Mouse (Mus musculus) stomach, embryonic 15.5 days (tissue): ENCODE measurements around the gene Espnl. TPM values are rescaled to one million over a fixed set of nuclear protein-coding genes. Genes with fewer than 3 reads are reported as not detected.

Experiments
- ATAC-seq: fragments of 200-750 bp; cut with Nextera tagmentation; 2 replicates; pipeline ENCODE4 v1.8.0; 2017; ENCODE audit warnings: low read depth, moderate number of reproducible peaks, moderate TSS enrichment; ENCODE audit not compliant: insufficient read depth, low FRiP score
- H3K27ac ChIP-seq: fragments of 300-500 bp; sonication (generic); 2 replicates; pipeline ENCODE4 v1.5.1; 2015; ENCODE audit warnings: mild to moderate bottlenecking, inconsistent platforms
- H3K27me3 ChIP-seq: fragments of 300-500 bp; sonication (generic); replicated peaks from 2 replicates; pipeline ENCODE4 v1.6.1; 2015; ENCODE audit warnings: inconsistent platforms
- H3K36me3 ChIP-seq: fragments of 300-500 bp; sonication (generic); 2 replicates; pipeline ENCODE4 v1.6.1; 2015; ENCODE audit warnings: inconsistent platforms
- H3K4me1 ChIP-seq: fragments of 300-500 bp; sonication (generic); 2 replicates; pipeline ENCODE4 v1.6.1; 2015; ENCODE audit warnings: inconsistent platforms
- H3K4me2 ChIP-seq: fragments of 300-500 bp; sonication (generic); 2 replicates; pipeline ENCODE4 v1.6.1; 2015; ENCODE audit warnings: mild to moderate bottlenecking, inconsistent platforms
- H3K4me3 ChIP-seq: fragments of 300-500 bp; sonication (generic); replicated peaks from 2 replicates; pipeline ENCODE4 v1.5.1; 2015; ENCODE audit warnings: inconsistent platforms
- H3K9ac ChIP-seq: fragments of 300-500 bp; sonication (generic); 2 replicates; pipeline ENCODE4 v1.6.1; 2015; ENCODE audit warnings: inconsistent platforms
- H3K9me3 ChIP-seq: fragments of 300-500 bp; sonication (generic); 2 replicates; pipeline ENCODE4 v1.6.1; 2016; ENCODE audit warnings: inconsistent platforms
- WGBS: fragments of 180-500 bp; shearing (Covaris S2); methylation state at CpG from one replicate; pipeline ENCODE4 v1.1.7; 2015; 5-methylcytosine and 5-hydroxymethylcytosine counted together
- polyA plus RNA-seq: library from polyadenylated mRNA; unstranded; fragments of >200 nt; fragmentation: Nextera tagmentation; extraction: Ambion mirVana; gene quantifications from 2 replicates; pipeline ENCODE4 v1.2.1, GENCODE M21; 2015

The Espnl gene
- polyA plus RNA-seq, result 0.04 TPM in 1 of 2 replicates, not detected in the other

- peak; percentile 33; the same call in 1 of the 2 replicates for ATAC-seq
Observed at GRCm38 (mm10) chr1:91321760-91322438, at the start of gene Espnl. Espnl (plus strand) TSS chr1:91322075.

GRCm38 (mm10) chr1:91272260-91272659 lies 49.6 kb upstream of the Espnl start:
- Histone ChIP-seq H3K9me3 (no peaks in the 10 kb centered on the region), H3K27ac (no peak overlapping the region), H3K4me2 (no peak overlapping the region), H3K4me1 (no peaks in the 10 kb centered on the region), H3K4me3 (no peak overlapping the region), H3K27me3 (no peaks in the 10 kb centered on the region), H3K36me3 (peaks cover 12% of the 10 kb centered on the region; the same call in 1 of the 2 replicates), H3K9ac (no peak overlapping the region)
- no peak for ATAC-seq
- WGBS, result 89% methylated on average over 2 of the region's 2 CpGs

More at GRCm38 (mm10) chr1:91321760-91322438, at the start of gene Espnl:
- H3K27me3 ChIP-seq, result no peaks in the 10 kb centered on the region
- WGBS, result 55% methylated on average over 19 of the region's 19 CpGs
- H3K4me2 ChIP-seq, result no peak within 1 kb of the TSS
- H3K4me1 ChIP-seq, result no peaks in the 10 kb centered on the region
- no peak within 1 kb of the TSS for H3K9ac ChIP-seq
- no peaks in the 10 kb centered on the region for H3K36me3 ChIP-seq
- H3K4me3 ChIP-seq, result no peak within 1 kb of the TSS
- H3K9me3 ChIP-seq, result no peaks in the 10 kb centered on the region
- H3K27ac ChIP-seq, result no peak within 1 kb of the TSS

- Histone ChIP-seq H3K9ac (no peak overlapping the region), H3K36me3 (peaks cover 24% of the 10 kb centered on the region), H3K27ac (no peak overlapping the region), H3K4me1 (no peaks in the 10 kb centered on the region), H3K4me3 (no peak overlapping the region), H3K9me3 (no peaks in the 10 kb centered on the region), H3K27me3 (no peaks in the 10 kb centered on the region), H3K4me2 (no peak overlapping the region)
- 96% methylated on average over 4 of the region's 4 CpGs for WGBS
- ATAC-seq, result no peak
Observed at GRCm38 (mm10) chr1:91276581-91276980, 45.3 kb upstream of the Espnl start.

DNA sequence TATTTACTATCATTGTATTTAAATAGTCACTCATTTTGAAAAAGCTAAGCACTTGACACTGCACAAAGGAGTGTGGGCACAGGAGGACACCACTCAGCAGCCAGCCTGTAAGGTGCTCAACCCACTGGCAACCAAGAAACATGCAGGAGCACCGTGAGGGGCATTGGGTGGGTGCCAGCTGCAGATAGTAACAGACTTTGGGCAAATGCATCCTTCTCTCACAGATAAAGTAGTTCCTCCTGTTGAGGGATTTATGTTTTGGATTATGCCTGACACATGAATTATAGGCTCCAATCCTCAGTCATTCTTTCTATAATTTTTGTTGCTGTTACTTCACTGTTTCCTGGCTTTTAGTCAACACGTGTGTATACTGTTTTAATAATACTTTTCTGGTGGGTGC lies 44.4 kb upstream of the Espnl start:
- H3K27me3 ChIP-seq, result no peaks in the 10 kb centered on the region
- H3K4me1 ChIP-seq, result no peaks in the 10 kb centered on the region
- no peak overlapping the region for H3K4me3 ChIP-seq
- no peak overlapping the region for H3K9ac ChIP-seq
- no peak overlapping the region for H3K4me2 ChIP-seq
- peaks cover 27% of the 10 kb centered on the region for H3K36me3 ChIP-seq
- no peaks in the 10 kb centered on the region for H3K9me3 ChIP-seq
- no peak overlapping the region for H3K27ac ChIP-seq
- WGBS, result 87% methylated on average over 2 of the region's 2 CpGs
- ATAC-seq, result no peak

DNA sequence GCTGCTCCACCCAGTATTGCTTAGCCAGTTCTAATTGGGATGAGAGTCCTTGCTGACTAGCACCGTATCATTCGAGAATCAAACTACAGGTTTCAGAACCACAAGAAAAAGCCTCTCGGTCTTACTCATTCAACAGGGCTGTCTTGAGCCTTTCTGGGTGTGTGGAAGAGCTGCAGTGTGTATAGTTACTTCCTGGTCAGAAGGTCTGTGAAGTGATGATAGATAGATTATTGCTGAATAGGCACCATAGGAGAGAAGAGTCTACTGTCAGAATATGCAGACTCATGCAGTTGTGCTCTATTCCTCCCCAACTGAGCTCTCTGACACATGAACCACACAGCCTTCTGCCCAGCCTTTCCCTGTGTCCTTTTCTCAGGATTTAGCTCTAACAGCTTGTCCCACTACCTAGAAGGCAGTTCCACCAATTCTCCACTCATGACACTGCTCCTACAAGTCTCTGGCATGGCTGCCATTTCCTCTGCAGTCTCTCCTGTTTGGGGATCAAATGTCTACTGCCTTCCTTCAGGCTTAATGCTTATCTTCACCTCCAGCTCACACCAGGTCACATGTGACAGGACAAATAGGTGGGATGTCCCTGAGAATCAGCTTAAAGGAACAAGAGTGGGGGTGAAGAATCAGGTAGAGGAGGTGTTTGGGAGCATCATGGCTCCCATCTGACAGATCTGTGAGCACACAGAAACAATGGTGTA lies 43.3 kb upstream of the Espnl start:
- ATAC-seq, result peak; percentile 35; the same call in 1 of the 2 replicates
- Histone ChIP-seq H3K9me3 (no peaks in the 10 kb centered on the region), H3K27ac (0 out of 2 replicates have a peak overlapping the region, but pooled peaks have one; percentile 22), H3K36me3 (peaks cover 27% of the 10 kb centered on the region), H3K4me3 (no peak overlapping the region), H3K4me2 (no peak overlapping the region), H3K4me1 (no peaks in the 10 kb centered on the region), H3K27me3 (no peaks in the 10 kb centered on the region), H3K9ac (no peak overlapping the region)
- 92% methylated on average over 3 of the region's 3 CpGs for WGBS

GRCm38 (mm10) chr1:91279126-91279525 lies 42.7 kb upstream of the Espnl start:
- no peak for ATAC-seq
- Histone ChIP-seq H3K4me1 (no peaks in the 10 kb centered on the region), H3K9ac (no peak overlapping the region), H3K4me2 (no peak overlapping the region), H3K27ac (no peak overlapping the region), H3K27me3 (no peaks in the 10 kb centered on the region), H3K36me3 (peaks cover 27% of the 10 kb centered on the region), H3K9me3 (no peaks in the 10 kb centered on the region), H3K4me3 (no peak overlapping the region)
- 64% methylated on average over 1 of the region's 1 CpGs for WGBS

GRCm38 (mm10) chr1:91282582-91282981 lies 39.3 kb upstream of the Espnl start:
- no peaks in the 10 kb centered on the region for H3K9me3 ChIP-seq
- no peaks in the 10 kb centered on the region for H3K27me3 ChIP-seq
- peaks cover 19% of the 10 kb centered on the region; the same call in 1 of the 2 replicates for H3K36me3 ChIP-seq
- no peak overlapping the region for H3K9ac ChIP-seq
- no peak overlapping the region for H3K27ac ChIP-seq
- H3K4me2 ChIP-seq, result no peak overlapping the region
- 85% methylated on average over 1 of the region's 1 CpGs for WGBS
- ATAC-seq, result no peak
- H3K4me3 ChIP-seq, result no peak overlapping the region
- H3K4me1 ChIP-seq, result no peaks in the 10 kb centered on the region

DNA sequence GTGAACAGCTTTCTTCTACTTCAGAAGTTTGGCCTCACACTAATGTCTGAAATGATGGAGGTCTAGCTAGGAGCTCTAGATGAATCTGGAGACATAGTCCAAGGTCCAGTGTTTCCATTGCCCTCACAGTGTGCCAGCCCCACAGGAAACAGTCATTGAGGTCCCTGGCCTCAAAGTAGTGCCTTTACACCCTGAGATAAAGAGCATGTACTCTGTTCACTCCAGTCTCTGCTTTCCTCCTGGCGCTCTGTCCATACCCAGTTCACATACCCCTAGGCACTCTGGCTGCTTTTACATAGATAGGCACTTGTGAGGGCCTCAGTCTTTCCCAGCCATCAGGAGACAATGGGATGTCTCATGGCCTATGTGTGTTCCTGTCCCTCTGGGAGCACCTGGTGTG lies 32.5 kb upstream of the Espnl start:
- H3K9ac ChIP-seq, result no peak overlapping the region
- no peaks in the 10 kb centered on the region for H3K27me3 ChIP-seq
- no peak for ATAC-seq
- no peak overlapping the region for H3K27ac ChIP-seq
- no peak overlapping the region for H3K4me3 ChIP-seq
- H3K4me1 ChIP-seq, result no peaks in the 10 kb centered on the region
- WGBS, result 100% methylated on average over 1 of the region's 1 CpGs
- H3K4me2 ChIP-seq, result no peak overlapping the region
- no peaks in the 10 kb centered on the region for H3K9me3 ChIP-seq
- H3K36me3 ChIP-seq, result peaks cover 7% of the 10 kb centered on the region; the same call in 1 of the 2 replicates

DNA sequence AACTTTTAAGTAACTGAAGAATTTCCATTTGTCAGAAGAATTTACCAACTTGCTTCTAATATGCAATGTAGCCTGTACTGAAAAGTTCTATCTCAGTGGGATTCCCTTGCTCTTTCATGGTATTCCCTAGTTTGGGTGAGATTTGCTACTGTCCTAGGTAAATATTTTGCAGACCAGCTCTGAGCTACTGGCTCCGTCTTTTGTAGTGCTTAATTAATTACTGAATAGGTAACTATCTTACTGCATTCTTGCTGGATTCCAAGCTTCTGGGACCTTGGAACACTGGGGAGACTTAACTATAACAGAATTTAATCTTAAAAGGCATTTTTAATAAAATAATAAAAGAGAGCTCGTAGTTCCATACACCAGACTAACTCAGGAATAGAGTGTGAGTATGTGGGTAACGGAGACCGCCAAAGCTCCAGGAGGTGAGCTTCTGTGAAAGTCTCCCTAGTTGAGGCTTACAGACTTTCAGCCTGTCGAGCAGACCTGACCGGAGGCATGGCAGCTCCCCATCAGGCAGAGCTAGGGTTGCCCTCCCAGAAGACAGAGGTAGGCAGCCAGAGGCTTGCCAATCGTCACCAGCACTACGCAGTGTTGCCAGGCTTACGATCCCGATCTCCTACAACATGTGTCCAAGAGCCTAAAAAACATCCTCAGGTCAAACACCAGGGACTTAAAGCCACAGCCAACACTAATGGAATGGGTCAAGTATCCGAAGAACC lies 29.6 kb upstream of the Espnl start:
- 90% methylated on average over 11 of the region's 11 CpGs for WGBS
- ATAC-seq, result no peak
- Histone ChIP-seq H3K27me3 (no peaks in the 10 kb centered on the region), H3K27ac (no peak overlapping the region), H3K4me3 (no peak overlapping the region), H3K9me3 (no peaks in the 10 kb centered on the region), H3K9ac (no peak overlapping the region), H3K4me2 (no peak overlapping the region), H3K36me3 (peaks cover 3% of the 10 kb centered on the region; the same call in 1 of the 2 replicates), H3K4me1 (no peaks in the 10 kb centered on the region)

GRCm38 (mm10) chr1:91295544-91295943 lies 26.3 kb upstream of the Espnl start:
- peaks cover 12% of the 10 kb centered on the region; the same call in 1 of the 2 replicates for H3K4me1 ChIP-seq
- H3K9ac ChIP-seq, result no peak overlapping the region
- H3K9me3 ChIP-seq, result no peaks in the 10 kb centered on the region
- H3K4me3 ChIP-seq, result no peak overlapping the region
- H3K27me3 ChIP-seq, result no peaks in the 10 kb centered on the region
- H3K36me3 ChIP-seq, result no peaks in the 10 kb centered on the region; the same call in 1 of the 2 replicates
- 89% methylated on average over 6 of the region's 6 CpGs for WGBS
- no peak for ATAC-seq
- no peak overlapping the region for H3K27ac ChIP-seq
- no peak overlapping the region for H3K4me2 ChIP-seq

DNA sequence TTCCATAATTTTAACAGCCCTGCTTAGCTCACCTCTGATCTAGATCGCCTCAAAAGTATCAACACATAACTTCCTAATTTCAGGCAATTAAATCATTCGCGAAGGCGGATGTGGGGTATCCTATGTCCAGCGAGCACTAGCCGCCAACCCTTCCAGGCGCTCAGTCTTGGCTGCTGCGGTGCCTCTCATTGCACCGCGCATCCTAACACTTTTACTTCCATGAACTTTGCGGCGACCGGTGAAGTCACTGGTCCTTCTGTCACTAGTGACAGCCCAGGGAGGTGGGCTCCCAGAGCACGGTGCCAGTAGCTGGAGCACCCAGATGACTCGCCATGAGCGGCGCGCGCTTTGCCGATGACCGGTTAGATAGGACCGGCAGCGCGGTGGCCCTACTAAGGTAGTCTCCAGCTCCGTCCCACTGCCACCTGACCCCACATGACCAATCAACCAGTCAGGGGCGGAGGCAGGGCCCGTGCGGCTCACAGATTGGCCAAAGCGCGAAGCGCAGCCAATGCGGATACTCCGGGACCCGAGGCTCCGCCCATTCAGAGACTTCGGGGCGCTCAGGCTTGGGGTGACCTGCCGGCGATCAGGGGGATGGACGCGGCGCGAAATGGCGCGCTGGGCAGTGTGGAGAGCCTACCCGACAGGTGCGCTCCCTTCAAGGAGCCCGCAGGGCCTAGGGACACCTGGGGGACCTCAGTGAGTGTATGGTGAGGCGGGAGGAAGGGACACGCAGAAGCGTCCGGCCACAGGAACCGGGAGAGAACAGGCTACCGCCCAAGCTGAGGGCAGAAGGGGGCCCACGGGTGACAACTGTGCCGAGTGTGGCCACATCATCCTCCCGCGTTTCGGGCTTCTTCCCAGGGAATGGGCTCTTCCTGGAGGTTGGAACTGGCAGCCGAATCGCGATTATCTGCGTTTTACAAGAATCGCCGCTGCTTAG lies 23.8 kb upstream of the Espnl start, which contains the start of gene Scly:
Scly (plus strand) TSS at position 540 of the 946 bp plus-strand sequence.
- peak; percentile 99 for ATAC-seq
- under 1% methylated on average over 59 of the region's 65 CpGs for WGBS
- Histone ChIP-seq H3K27me3 (no peaks in the 10 kb centered on the region), H3K9ac (peak within 1 kb of the TSS; percentile 75), H3K36me3 (no peaks in the 10 kb centered on the region; the same call in 1 of the 2 replicates), H3K4me1 (peaks cover 12% of the 10 kb centered on the region; the same call in 1 of the 2 replicates), H3K4me2 (peak within 1 kb of the TSS; percentile 71), H3K27ac (0 out of 2 replicates have a peak within 1 kb of the TSS, but pooled peaks have one; percentile 19), H3K9me3 (no peaks in the 10 kb centered on the region), H3K4me3 (peak within 1 kb of the TSS; percentile 87)
